Mouse (Mus musculus) midbrain, embryonic 14.5 days (tissue): ENCODE measurements at regions not wholly inside any gene's neighbourhood (a gene's known extent, or its start where the extent isn't known, plus 50 kb on each side); places are given as distances from the start of the nearest gene placed in this dataset.

Experiments used
- ATAC-seq: fragments of 200-750 bp; cut with Nextera tagmentation; 2 replicates; pipeline ENCODE4 v1.8.0; 2017; ENCODE audit warnings: moderate number of reproducible peaks, moderate library complexity; ENCODE audit not compliant: low FRiP score, low TSS enrichment
- DNase-seq: peaks from one replicate; pipeline ENCODE4 v3.0.0-alpha.2; 2015
- H3K27ac ChIP-seq: fragments of 300-500 bp; sonication (generic); replicated peaks from 2 replicates; pipeline ENCODE4 v1.5.1; 2014; ENCODE audit warnings: mild to moderate bottlenecking, low read depth, low read length, moderate library complexity
- H3K27me3 ChIP-seq: fragments of 300-500 bp; sonication (generic); 2 replicates; pipeline ENCODE4 v1.6.1; 2014; ENCODE audit warnings: low read length, control low read depth, mixed read lengths; ENCODE audit not compliant: control insufficient read depth, insufficient read depth
- H3K36me3 ChIP-seq: fragments of 300-500 bp; sonication (generic); 2 replicates; pipeline ENCODE4 v1.6.1; 2014; ENCODE audit warnings: low read length, control low read depth; ENCODE audit not compliant: control insufficient read depth, insufficient read depth
- H3K4me1 ChIP-seq: fragments of 300-500 bp; sonication (generic); 2 replicates; pipeline ENCODE4 v1.6.1; 2014; ENCODE audit warnings: mild to moderate bottlenecking, antibody characterized with exemption, low read length, control low read depth; ENCODE audit not compliant: control insufficient read depth, insufficient read depth
- H3K4me2 ChIP-seq: fragments of 300-500 bp; sonication (generic); 2 replicates; pipeline ENCODE4 v1.6.1; 2014; ENCODE audit warnings: mild to moderate bottlenecking, low read length, moderate library complexity
- H3K4me3 ChIP-seq: fragments of 300-500 bp; sonication (generic); replicated peaks from 2 replicates; pipeline ENCODE4 v1.5.1; 2014; ENCODE audit warnings: low read depth, low read length
- H3K9ac ChIP-seq: fragments of 300-500 bp; sonication (generic); replicated peaks from 2 replicates; pipeline ENCODE4 v1.6.1; 2014; ENCODE audit warnings: mild to moderate bottlenecking, low read length, moderate library complexity
- H3K9me3 ChIP-seq: fragments of 300-500 bp; sonication (generic); 2 replicates; pipeline ENCODE4 v1.6.1; 2016; ENCODE audit warnings: low read length, control low read depth, mixed read lengths; ENCODE audit not compliant: control insufficient read depth
- WGBS: fragments of 180-500 bp; shearing (Covaris S2); extraction: QIAGEN DNeasy Blood & Tissue Kit; methylation state at CpG from one replicate; pipeline ENCODE4 v1.1.7; 2014; 5-methylcytosine and 5-hydroxymethylcytosine counted together

DNA sequence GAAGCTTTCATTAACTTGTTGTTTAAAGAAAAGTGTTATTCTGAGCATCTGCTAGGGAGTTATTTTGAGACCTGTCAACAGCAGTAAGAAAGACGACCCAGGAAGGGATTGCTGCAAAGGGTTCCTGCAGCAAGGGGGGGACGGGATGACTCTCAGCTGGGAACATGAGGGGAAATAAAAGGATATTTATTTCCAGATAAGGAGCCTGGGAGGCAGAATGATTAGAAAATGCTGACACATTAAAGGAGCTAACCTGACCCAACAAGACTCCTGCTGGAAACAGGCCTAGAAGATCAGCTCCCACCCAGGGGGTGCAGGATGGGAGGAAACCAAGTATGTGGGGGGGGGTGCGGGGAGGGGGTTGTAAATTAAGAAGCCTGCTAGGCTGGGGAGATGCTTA is 240.0 kb downstream of the Cd83 start:
- WGBS, result 49% methylated on average over 3 of the region's 3 CpGs
- H3K36me3 ChIP-seq, result no peaks in the 10 kb centered on the region
- H3K9me3 ChIP-seq, result no peaks in the 10 kb centered on the region
- no peak overlapping the region for H3K4me2 ChIP-seq
- peaks cover 33% of the 10 kb centered on the region; the same call in 1 of the 2 replicates for H3K27me3 ChIP-seq
- no peak for ATAC-seq
- DNase-seq, result no peak
- H3K4me1 ChIP-seq, result 0 out of 2 replicates have a peak, but pooled peaks cover 6% of the 10 kb centered on the region
- no peak overlapping the region for H3K9ac ChIP-seq
- no peak overlapping the region for H3K27ac ChIP-seq
- no peak overlapping the region for H3K4me3 ChIP-seq

DNA sequence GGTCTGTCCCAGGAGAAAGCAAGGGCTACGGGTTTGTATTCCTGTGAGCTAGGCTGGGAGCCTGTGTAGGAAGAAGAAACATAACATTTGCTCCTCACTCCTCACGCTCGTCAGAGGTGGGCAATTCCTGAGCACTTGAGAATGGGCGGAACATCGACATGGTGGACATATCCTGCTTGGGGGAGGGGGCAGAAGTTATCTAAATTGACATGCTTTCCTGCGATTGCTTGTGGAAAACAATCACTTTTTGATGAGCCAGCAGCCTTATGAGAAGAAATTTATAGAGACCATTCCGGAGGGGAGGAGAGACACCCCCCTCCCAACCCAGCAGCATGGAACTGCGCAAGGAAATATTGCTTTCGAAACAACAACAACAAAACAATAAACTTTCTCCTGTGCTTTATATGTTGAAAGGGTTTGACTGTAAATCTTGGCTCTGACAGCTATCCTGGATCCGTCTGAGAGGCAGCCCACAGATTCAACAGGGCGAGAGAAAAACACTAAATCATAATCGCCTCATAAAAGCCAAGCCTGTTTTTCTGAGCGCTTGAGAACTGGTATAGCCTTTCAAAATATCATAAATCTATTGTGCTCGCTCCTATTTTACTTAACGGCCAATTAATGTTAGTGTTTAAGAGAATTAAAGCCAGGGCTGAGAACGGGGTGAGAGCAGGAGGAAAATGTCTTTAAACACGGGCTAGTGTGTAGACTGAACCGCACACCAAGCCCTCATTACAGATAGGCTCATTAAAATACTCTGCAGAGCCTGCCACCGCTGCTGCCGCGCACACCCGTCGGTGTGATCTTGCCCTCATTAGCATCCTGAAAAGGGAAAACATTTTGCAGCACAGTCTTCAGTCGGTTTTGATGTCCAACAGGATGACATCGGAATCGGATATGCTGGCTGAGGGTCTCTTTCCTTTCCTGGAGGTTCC is 242.0 kb downstream of the Cd83 start:
- no peak overlapping the region for H3K27ac ChIP-seq
- no peaks in the 10 kb centered on the region for H3K9me3 ChIP-seq
- H3K4me1 ChIP-seq, result 0 out of 2 replicates have a peak, but pooled peaks cover 4% of the 10 kb centered on the region
- DNase-seq (peak; percentile 53), ATAC-seq (no peak)
- H3K9ac ChIP-seq, result no peak overlapping the region
- no peaks in the 10 kb centered on the region for H3K36me3 ChIP-seq
- H3K27me3 ChIP-seq, result peaks cover 18% of the 10 kb centered on the region; the same call in 1 of the 2 replicates
- H3K4me3 ChIP-seq, result no peak overlapping the region
- WGBS, result 60% methylated on average over 26 of the region's 26 CpGs
- H3K4me2 ChIP-seq, result 0 out of 2 replicates have a peak overlapping the region, but pooled peaks have one; percentile 1

DNA sequence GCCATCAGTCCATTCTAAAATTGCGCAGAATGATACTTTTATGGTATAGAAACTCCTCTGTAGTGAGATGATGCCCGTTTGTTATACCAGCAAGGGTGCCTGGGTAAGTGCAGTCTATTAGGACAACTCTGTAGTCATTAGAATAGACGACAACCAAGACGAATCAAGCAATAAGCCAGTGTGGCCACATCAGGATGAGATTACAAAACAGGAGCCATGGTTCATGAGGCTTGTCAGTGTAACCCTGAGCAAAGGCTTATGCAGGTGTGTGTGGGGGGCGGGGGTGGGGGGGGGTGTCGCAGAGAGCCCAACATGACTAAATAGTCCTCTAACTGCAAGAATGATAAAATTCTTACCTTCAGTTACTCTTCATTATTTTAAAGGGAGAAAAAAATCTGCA is 243.5 kb downstream of the Cd83 start:
- Histone ChIP-seq H3K4me2 (no peak overlapping the region), H3K4me3 (no peak overlapping the region), H3K27me3 (peaks cover 18% of the 10 kb centered on the region; the same call in 1 of the 2 replicates), H3K9me3 (no peaks in the 10 kb centered on the region), H3K9ac (no peak overlapping the region), H3K27ac (no peak overlapping the region), H3K36me3 (no peaks in the 10 kb centered on the region), H3K4me1 (0 out of 2 replicates have a peak, but pooled peaks cover 4% of the 10 kb centered on the region)
- WGBS, result 86% methylated on average over 6 of the region's 6 CpGs
- DNase-seq (no peak), ATAC-seq (no peak)

DNA sequence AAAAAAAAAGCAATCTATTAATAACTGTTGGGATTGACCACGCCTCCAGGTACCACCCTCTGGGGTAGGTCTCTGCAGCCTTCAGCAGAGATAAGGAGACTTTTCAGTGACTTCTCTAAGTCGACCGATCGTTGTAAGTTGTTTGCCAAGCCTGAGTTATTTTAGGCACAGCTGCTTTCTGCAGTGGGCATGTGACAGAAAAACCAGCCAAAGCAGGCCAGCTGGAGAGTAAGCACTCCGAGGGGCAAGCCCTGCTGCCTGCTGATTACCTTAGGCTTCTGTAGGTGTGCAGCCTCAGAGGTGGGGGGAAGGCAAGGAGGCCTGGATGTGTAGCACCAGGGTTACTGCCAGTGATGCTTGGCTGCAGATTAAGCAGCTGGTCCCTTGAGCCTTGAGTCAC is 246.0 kb downstream of the Cd83 start:
- no peak overlapping the region for H3K27ac ChIP-seq
- ATAC-seq, result no peak
- 93% methylated on average over 5 of the region's 5 CpGs for WGBS

DNA sequence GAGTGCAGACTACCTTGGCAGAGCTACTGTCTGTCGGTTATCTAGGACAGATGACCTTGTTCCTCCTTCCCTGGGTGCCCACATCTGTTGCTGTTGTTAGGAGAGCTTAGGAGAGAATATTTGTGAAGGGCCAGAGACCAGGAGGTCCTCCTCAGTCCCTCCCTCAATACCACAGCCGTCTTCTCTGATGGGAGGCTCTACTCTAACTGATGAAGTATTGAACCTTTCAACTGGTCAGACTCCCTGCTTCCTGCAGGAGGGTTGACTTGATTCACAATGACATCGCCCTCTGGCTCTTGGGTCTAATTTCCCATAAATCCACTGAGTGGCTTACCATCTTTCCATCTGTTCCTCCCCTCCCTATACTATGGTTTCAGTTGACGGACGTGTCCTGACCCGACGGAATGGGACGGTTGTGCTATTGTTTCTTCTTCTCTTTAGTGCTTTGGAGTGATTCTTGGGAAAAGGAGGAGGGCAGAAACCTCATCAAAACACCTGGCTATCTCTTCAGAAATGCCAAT is 253.3 kb downstream of the Cd83 start:
- H3K36me3 ChIP-seq, result no peaks in the 10 kb centered on the region
- 77% methylated on average over 8 of the region's 8 CpGs for WGBS
- H3K27ac ChIP-seq, result no peak overlapping the region
- peaks cover 8% of the 10 kb centered on the region; the same call in 1 of the 2 replicates for H3K27me3 ChIP-seq
- H3K4me1 ChIP-seq, result peaks cover 4% of the 10 kb centered on the region; the same call in 1 of the 2 replicates
- H3K9ac ChIP-seq, result no peak overlapping the region
- no peaks in the 10 kb centered on the region for H3K9me3 ChIP-seq
- no peak overlapping the region for H3K4me3 ChIP-seq
- ATAC-seq (no peak), DNase-seq (no peak)
- no peak overlapping the region for H3K4me2 ChIP-seq

More for the DNA sequence above, 246.0 kb downstream of the Cd83 start:
- Histone ChIP-seq H3K4me3 (no peak overlapping the region), H3K4me1 (0 out of 2 replicates have a peak, but pooled peaks cover 4% of the 10 kb centered on the region), H3K27me3 (0 out of 2 replicates have a peak, but pooled peaks cover 5% of the 10 kb centered on the region), H3K36me3 (no peaks in the 10 kb centered on the region), H3K9ac (no peak overlapping the region), H3K4me2 (no peak overlapping the region), H3K9me3 (no peaks in the 10 kb centered on the region)
- no peak for DNase-seq

DNA sequence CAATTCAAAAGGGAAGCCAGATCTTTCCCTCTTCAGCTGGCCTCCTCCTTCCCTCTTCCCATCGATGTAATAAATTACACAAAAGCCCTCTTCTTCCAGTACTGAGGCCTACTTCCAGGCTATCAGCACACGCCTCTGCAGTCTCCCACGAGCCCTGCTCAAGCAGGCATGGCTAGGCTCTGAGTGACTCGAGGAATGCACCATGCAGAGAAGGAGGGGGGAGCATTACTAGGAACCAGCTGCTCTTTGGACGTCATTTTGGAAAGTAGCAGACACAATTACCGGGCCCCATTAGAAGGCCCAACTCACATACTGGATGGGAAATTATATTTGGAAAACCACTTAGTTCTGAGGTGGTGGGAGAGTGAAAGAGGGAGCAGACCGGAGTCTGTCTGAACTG is 253.7 kb downstream of the Cd83 start:
- no peak overlapping the region for H3K4me3 ChIP-seq
- ATAC-seq (no peak), DNase-seq (no peak)
- H3K4me2 ChIP-seq, result no peak overlapping the region
- no peak overlapping the region for H3K27ac ChIP-seq
- H3K4me1 ChIP-seq, result peaks cover 9% of the 10 kb centered on the region
- no peak overlapping the region for H3K9ac ChIP-seq
- H3K27me3 ChIP-seq, result peaks cover 8% of the 10 kb centered on the region; the same call in 1 of the 2 replicates
- WGBS, result 37% methylated on average over 7 of the region's 7 CpGs
- H3K9me3 ChIP-seq, result no peaks in the 10 kb centered on the region
- H3K36me3 ChIP-seq, result no peaks in the 10 kb centered on the region

DNA sequence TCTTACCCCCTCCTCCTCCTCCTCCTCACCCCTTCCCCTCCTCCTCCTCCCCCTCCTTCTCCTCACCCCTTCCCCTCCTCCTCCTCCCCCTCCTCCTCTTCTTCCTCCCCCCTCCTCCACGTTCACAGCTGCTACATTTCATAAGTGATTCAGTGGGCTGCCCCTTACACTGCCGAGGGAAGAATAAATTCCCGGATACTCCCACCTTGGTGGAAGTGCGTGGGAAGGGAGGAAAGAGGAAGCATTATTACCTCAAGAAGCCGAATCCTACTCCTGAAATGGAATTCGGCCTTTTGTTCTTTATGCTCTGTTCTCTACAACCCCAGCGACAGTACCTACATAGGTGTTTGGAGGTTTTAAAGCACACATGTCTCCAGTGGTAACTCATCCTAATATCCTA is 256.1 kb downstream of the Cd83 start:
- no peak for DNase-seq
- Histone ChIP-seq H3K27me3 (peaks cover 8% of the 10 kb centered on the region; the same call in 1 of the 2 replicates), H3K4me2 (no peak overlapping the region), H3K9me3 (no peaks in the 10 kb centered on the region), H3K4me3 (no peak overlapping the region), H3K9ac (no peak overlapping the region), H3K4me1 (peaks cover 16% of the 10 kb centered on the region), H3K36me3 (no peaks in the 10 kb centered on the region), H3K27ac (no peak overlapping the region)
- WGBS, result 45% methylated on average over 7 of the region's 7 CpGs
- ATAC-seq, result no peak

DNA sequence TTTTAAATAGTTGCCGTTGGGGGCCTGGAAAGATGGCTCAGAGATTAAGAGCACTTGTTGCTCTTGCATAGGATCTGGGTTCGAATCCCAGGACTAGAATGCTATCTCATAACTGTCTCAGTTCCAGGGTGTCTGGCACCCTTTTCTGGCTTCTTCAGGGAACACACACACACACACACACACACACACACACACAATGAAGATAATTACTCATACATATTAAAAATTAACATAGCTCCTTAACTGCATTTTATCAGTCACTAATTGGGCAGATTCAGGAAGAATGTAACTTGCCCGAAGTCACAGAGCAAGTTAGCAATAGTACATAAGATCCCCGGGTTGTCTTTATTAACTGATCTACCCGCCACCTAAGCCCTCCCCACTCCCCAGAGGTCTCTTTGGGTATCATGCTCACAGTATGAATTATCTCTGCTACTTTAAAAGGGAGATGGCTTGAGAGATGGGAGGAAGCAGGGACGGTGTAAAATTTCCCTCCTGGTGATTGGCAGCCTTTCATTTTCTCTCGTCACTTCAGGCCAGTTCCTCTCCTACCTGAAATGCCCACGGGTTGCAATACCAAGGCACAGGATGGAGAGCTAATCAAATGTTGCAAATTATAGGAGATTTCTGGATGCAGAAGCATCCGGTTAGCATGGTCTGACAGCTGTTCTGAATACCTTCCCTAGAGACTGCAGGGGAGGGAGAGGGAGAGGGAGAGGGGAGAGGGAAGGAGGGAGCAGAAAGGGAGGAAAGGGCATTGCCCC is 258.3 kb downstream of the Cd83 start:
- Histone ChIP-seq H3K36me3 (no peaks in the 10 kb centered on the region), H3K4me3 (no peak overlapping the region), H3K9me3 (no peaks in the 10 kb centered on the region), H3K4me1 (peaks cover 16% of the 10 kb centered on the region), H3K4me2 (peak overlapping the region; percentile 13; the same call in 1 of the 2 replicates), H3K9ac (no peak overlapping the region), H3K27ac (peak overlapping the region; percentile 39; the same call in 1 of the 2 replicates), H3K27me3 (0 out of 2 replicates have a peak, but pooled peaks cover 5% of the 10 kb centered on the region)
- DNase-seq (peak; percentile 70), ATAC-seq (peak; percentile 24; the same call in 1 of the 2 replicates)
- WGBS, result 26% methylated on average over 9 of the region's 9 CpGs
